Comparison of ENCODE assay signal across 22 mouse cellular contexts in the genomic region with DNA sequence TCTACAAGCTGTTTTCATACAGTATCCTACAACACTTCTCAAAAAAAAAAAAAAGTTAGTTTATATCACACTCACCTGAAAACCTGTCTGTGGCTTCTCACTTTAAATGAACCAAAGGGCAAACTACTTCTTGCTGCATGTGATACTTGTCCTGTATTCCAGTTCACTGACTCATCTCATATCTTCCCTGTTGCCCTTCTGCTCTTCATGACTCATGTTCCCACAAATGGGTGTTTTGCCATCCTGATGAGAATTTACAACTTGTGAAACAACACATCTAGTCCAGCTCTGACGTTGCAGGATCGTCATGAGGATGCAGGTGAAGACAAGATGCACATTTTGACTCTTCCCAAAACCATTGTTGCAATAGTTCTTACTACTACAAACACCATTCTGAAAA.
DNase-seq lines count a peak whose midpoint lies in the region; ATAC-seq and TF ChIP-seq lines count a peak whose summit lies in the region.
"Had no signal": no experiment of that assay in that cellular context is flagged by ENCODE, and none has a peak within 500 bp of the region (broad histone marks: within the 10 kb centered on the region; RNA-seq: fewer than 3 reads in every experiment).

No protein-coding gene starts in this region.

- H3K4me1 ChIP-seq in forebrain, postnatal 0 days (ENCODE audit: insufficient read depth), result no peaks in the 10 kb centered on the region
- H3K4me1 ChIP-seq in forebrain, embryonic 11.5 days (replicated peaks; ENCODE audit: control insufficient read depth, insufficient read depth, low read length), result no peaks in the 10 kb centered on the region
- H3K4me1 ChIP-seq: embryonic facial prominence, embryonic 13.5 days; heart, embryonic 10.5 days; hindbrain, embryonic 12.5 days had no signal

- H3K4me3 ChIP-seq in forebrain, postnatal 0 days (ENCODE audit: low read depth, low read length), result no peak overlapping the region
- H3K4me3 ChIP-seq in forebrain, embryonic 11.5 days (ENCODE audit: low read depth, low read length), result no peak overlapping the region
- H3K4me3 ChIP-seq: embryonic facial prominence, embryonic 13.5 days; heart, embryonic 10.5 days; hindbrain, embryonic 12.5 days had no signal

- no peaks in the 10 kb centered on the region for H3K36me3 ChIP-seq in forebrain, postnatal 0 days (ENCODE audit: insufficient read depth)
- H3K36me3 ChIP-seq in forebrain, embryonic 11.5 days (ENCODE audit: control insufficient read depth, insufficient read depth, low read length), result no peaks in the 10 kb centered on the region
- H3K36me3 ChIP-seq: embryonic facial prominence, embryonic 13.5 days; heart, embryonic 10.5 days; hindbrain, embryonic 12.5 days had no signal

- no peak overlapping the region for H3K9ac ChIP-seq in forebrain, postnatal 0 days
- H3K9ac ChIP-seq in forebrain, embryonic 11.5 days (ENCODE audit: low read length), result no peak overlapping the region
- H3K9ac ChIP-seq: embryonic facial prominence, embryonic 13.5 days; hindbrain, embryonic 12.5 days had no signal

- no peak for TF ChIP-seq CTCF in forebrain, postnatal 0 days (IDR thresholded peaks at IDR 0.05; ENCODE audit: low read depth)

- WGBS in forebrain, postnatal 0 days, result 90% methylated on average over 2 of the region's 2 CpGs
- 89% methylated on average over 2 of the region's 2 CpGs for WGBS in forebrain, embryonic 11.5 days

- peak; percentile 7 for DNase-seq in forebrain, postnatal 0 days
- no peak for DNase-seq in forebrain, embryonic 11.5 days (ENCODE audit: low spot score)
- DNase-seq in 3T3-L1 (ENCODE audit: low read depth, low spot score) (peak; percentile 75), NIH3T3 (ENCODE audit: low read depth) (peak; percentile 69)
- peak; percentile 32 for DNase-seq in fibroblast of lung, adult 2 months (ENCODE audit: low read depth)
- no peak for DNase-seq in lung, postnatal 25 days (ENCODE audit: low spot score)
- no peak for DNase-seq in ovary, adult 18-20 months (ENCODE audit: low spot score)
- DNase-seq: B cell, adult 2 months; cerebellum, adult 11-12 months; cerebellum, adult 9-10 months; cerebellum, postnatal 36 days; gastrocnemius, postnatal 36 days; heart, adult 11 months; heart, postnatal 10 days; heart, postnatal 4 days had no signal

- H3K27ac ChIP-seq in forebrain, postnatal 0 days (ENCODE audit: low read depth, low read length), result no peak overlapping the region
- no peak overlapping the region for H3K27ac ChIP-seq in forebrain, embryonic 11.5 days (ENCODE audit: low read depth, low read length)
- H3K27ac ChIP-seq: embryonic facial prominence, embryonic 13.5 days; heart, embryonic 10.5 days; hindbrain, embryonic 12.5 days had no signal

- no peaks in the 10 kb centered on the region for H3K9me3 ChIP-seq in forebrain, postnatal 0 days (ENCODE audit: low read length)
- H3K9me3 ChIP-seq in forebrain, embryonic 11.5 days (ENCODE audit: control insufficient read depth, low read length), result no peaks in the 10 kb centered on the region
- H3K9me3 ChIP-seq: embryonic facial prominence, embryonic 13.5 days; heart, embryonic 10.5 days; hindbrain, embryonic 12.5 days had no signal

- H3K4me2 ChIP-seq in forebrain, postnatal 0 days (ENCODE audit: low read depth), result no peak overlapping the region
- H3K4me2 ChIP-seq in forebrain, embryonic 11.5 days (ENCODE audit: low read depth, low read length, severe bottlenecking), result no peak overlapping the region
- H3K4me2 ChIP-seq: embryonic facial prominence, embryonic 13.5 days; hindbrain, embryonic 12.5 days had no signal

- ATAC-seq in forebrain, postnatal 0 days, result no peak
- ATAC-seq in forebrain, embryonic 11.5 days (replicated peaks; ENCODE audit: low FRiP score), result no peak
- ATAC-seq: forebrain, embryonic 14.5 days; hindbrain, embryonic 16.5 days; inflammation-experienced regulatory T-cells, adult 6 months; intestine, postnatal 0 days had no signal

- H3K27me3 ChIP-seq in forebrain, postnatal 0 days (ENCODE audit: insufficient read depth, low read length), result no peaks in the 10 kb centered on the region
- H3K27me3 ChIP-seq in forebrain, embryonic 11.5 days (ENCODE audit: control insufficient read depth, insufficient read depth, low read length), result no peaks in the 10 kb centered on the region
- H3K27me3 ChIP-seq: embryonic facial prominence, embryonic 13.5 days; hindbrain, embryonic 12.5 days had no signal

Comparison
In these comparisons a context has a peak if more than half of its experiments do, and no peak if none do; other contexts are left out.
1. DNase-seq: peak in forebrain, postnatal 0 days (single experiment), 3T3-L1 (single experiment), NIH3T3 (single experiment) and fibroblast of lung, adult 2 months (single experiment); none in forebrain, embryonic 11.5 days (single experiment), lung, postnatal 25 days (single experiment) and ovary, adult 18-20 months (single experiment).